Mouse (Mus musculus): ENCODE measurements around the gene Prr13.

- no peak for TF ChIP-seq CTCF (IDR thresholded peaks at IDR 0.05; ENCODE audit: borderline replicate concordance, extremely low read depth, insufficient read depth, insufficient read length)
- no peak for TF ChIP-seq POLR2A (IDR thresholded peaks at IDR 0.05; ENCODE audit: borderline replicate concordance, extremely low read depth, insufficient read depth, insufficient read length, poor library complexity, severe bottlenecking)
Observed at GRCm38 (mm10) chr15:102420986-102421385, 37.8 kb upstream of the Prr13 start.

All from brain, embryonic 14.5 days (tissue).